Mouse (Mus musculus) hindbrain, embryonic 11.5 days (tissue): ENCODE measurements around the gene Cish. TPM values are rescaled to one million over a fixed set of nuclear protein-coding genes. Genes with fewer than 3 reads are reported as not detected.

ENCODE experiments used
- ATAC-seq: fragments of 200-750 bp; cut with Nextera tagmentation; 2 replicates; pipeline ENCODE4 v1.8.0; 2017; ENCODE audit warnings: mild to moderate bottlenecking, moderate TSS enrichment, moderate library complexity; ENCODE audit not compliant: low FRiP score
- DNase-seq: peaks from one replicate; pipeline ENCODE4 v3.0.0-alpha.2; 2015; ENCODE audit warnings: low spot score
- H3K27ac ChIP-seq: fragments of 300-500 bp; sonication (generic); 2 replicates; pipeline ENCODE4 v1.5.1; 2014; ENCODE audit warnings: mild to moderate bottlenecking, low read depth, low read length
- H3K27me3 ChIP-seq: fragments of 300-500 bp; sonication (generic); 2 replicates; pipeline ENCODE4 v1.6.1; 2014; ENCODE audit warnings: mild to moderate bottlenecking, low read length, moderate library complexity, mixed read lengths; ENCODE audit not compliant: control insufficient read depth, insufficient read depth
- H3K36me3 ChIP-seq: fragments of 300-500 bp; sonication (generic); 2 replicates; pipeline ENCODE4 v1.6.1; 2014; ENCODE audit warnings: mild to moderate bottlenecking, low read length, moderate library complexity, mixed read lengths; ENCODE audit not compliant: control insufficient read depth, insufficient read depth
- H3K4me1 ChIP-seq: fragments of 300-500 bp; sonication (generic); replicated peaks from 2 replicates; pipeline ENCODE4 v1.6.1; 2014; ENCODE audit warnings: low read length, mixed read lengths; ENCODE audit not compliant: control insufficient read depth, insufficient read depth
- H3K4me2 ChIP-seq: fragments of 300-500 bp; sonication (generic); replicated peaks from 2 replicates; pipeline ENCODE4 v1.6.1; 2014; ENCODE audit warnings: mild to moderate bottlenecking, low read depth, low read length
- H3K4me3 ChIP-seq: fragments of 300-500 bp; sonication (generic); 2 replicates; pipeline ENCODE4 v1.5.1; 2014; ENCODE audit warnings: low read depth, low read length
- H3K9ac ChIP-seq: fragments of 300-500 bp; sonication (generic); 2 replicates; pipeline ENCODE4 v1.6.1; 2014; ENCODE audit warnings: low read depth, low read length
- H3K9me3 ChIP-seq: fragments of 300-500 bp; sonication (generic); 2 replicates; pipeline ENCODE4 v1.6.1; 2016; ENCODE audit warnings: low read length; ENCODE audit not compliant: control insufficient read depth
- WGBS: fragments of 180-500 bp; shearing (Covaris S2); extraction: QIAGEN DNeasy Blood & Tissue Kit; methylation state at CpG from one replicate; pipeline ENCODE4 v1.1.7; 2014; 5-methylcytosine and 5-hydroxymethylcytosine counted together
- polyA plus RNA-seq: library from polyadenylated mRNA; unstranded; fragments of >200 nt; fragmentation: Nextera tagmentation; extraction: Ambion mirVana; gene quantifications from 2 replicates; pipeline ENCODE4 v1.2.1, GENCODE M21; 2014

The Cish gene
- polyA plus RNA-seq, 1 experiment from 2014 or later: 6.5 TPM

GRCm38 (mm10) chr9:107260429-107260828 lies 35.4 kb upstream of the Cish start:
- ATAC-seq (no peak), DNase-seq (no peak)
- Histone ChIP-seq H3K36me3 (no peaks in the 10 kb centered on the region), H3K4me1 (no peaks in the 10 kb centered on the region; the same call in 1 of the 2 replicates), H3K27ac (no peak overlapping the region), H3K27me3 (no peaks in the 10 kb centered on the region), H3K9ac (no peak overlapping the region), H3K9me3 (no peaks in the 10 kb centered on the region), H3K4me2 (no peak overlapping the region), H3K4me3 (no peak overlapping the region)
- WGBS: 75% methylated on average over 2 of the region's 2 CpGs

- H3K4me2 ChIP-seq: no peak overlapping the region
- no peaks in the 10 kb centered on the region for H3K4me1 ChIP-seq
- no peaks in the 10 kb centered on the region for H3K9me3 ChIP-seq
- H3K36me3 ChIP-seq: no peaks in the 10 kb centered on the region
- 76% methylated on average over 8 of the region's 8 CpGs for WGBS
- no peak overlapping the region for H3K9ac ChIP-seq
- H3K4me3 ChIP-seq: no peak overlapping the region
- no peaks in the 10 kb centered on the region for H3K27me3 ChIP-seq
- H3K27ac ChIP-seq: no peak overlapping the region
- DNase-seq (no peak), ATAC-seq (no peak)
Measured at GRCm38 (mm10) chr9:107260836-107261235, 35.0 kb upstream of the Cish start.

- DNase-seq (no peak), ATAC-seq (no peak)
- Histone ChIP-seq H3K4me2 (no peak overlapping the region), H3K27me3 (no peaks in the 10 kb centered on the region), H3K27ac (no peak overlapping the region), H3K36me3 (no peaks in the 10 kb centered on the region), H3K9ac (no peak overlapping the region), H3K4me3 (no peak overlapping the region), H3K4me1 (no peaks in the 10 kb centered on the region), H3K9me3 (no peaks in the 10 kb centered on the region)
- WGBS: 82% methylated on average over 6 of the region's 6 CpGs
Measured at GRCm38 (mm10) chr9:107261792-107262191, 34.0 kb upstream of the Cish start.

GRCm38 (mm10) chr9:107262375-107262774 lies 33.5 kb upstream of the Cish start:
- H3K4me2 ChIP-seq: no peak overlapping the region
- H3K4me1 ChIP-seq: no peaks in the 10 kb centered on the region
- no peak overlapping the region for H3K4me3 ChIP-seq
- no peak for DNase-seq
- ATAC-seq: no peak
- no peaks in the 10 kb centered on the region for H3K36me3 ChIP-seq
- no peak overlapping the region for H3K27ac ChIP-seq
- H3K9me3 ChIP-seq: no peaks in the 10 kb centered on the region
- H3K9ac ChIP-seq: no peak overlapping the region
- no peaks in the 10 kb centered on the region for H3K27me3 ChIP-seq
- WGBS: 81% methylated on average over 7 of the region's 7 CpGs

- H3K9me3 ChIP-seq: no peaks in the 10 kb centered on the region
- no peaks in the 10 kb centered on the region for H3K36me3 ChIP-seq
- no peak overlapping the region for H3K27ac ChIP-seq
- no peak overlapping the region for H3K4me3 ChIP-seq
- DNase-seq (no peak), ATAC-seq (no peak)
- no peak overlapping the region for H3K9ac ChIP-seq
- H3K4me1 ChIP-seq: no peaks in the 10 kb centered on the region
- no peak overlapping the region for H3K4me2 ChIP-seq
- no peaks in the 10 kb centered on the region for H3K27me3 ChIP-seq
- WGBS: 90% methylated on average over 5 of the region's 5 CpGs
Measured at GRCm38 (mm10) chr9:107263912-107264311, 31.9 kb upstream of the Cish start.

DNA sequence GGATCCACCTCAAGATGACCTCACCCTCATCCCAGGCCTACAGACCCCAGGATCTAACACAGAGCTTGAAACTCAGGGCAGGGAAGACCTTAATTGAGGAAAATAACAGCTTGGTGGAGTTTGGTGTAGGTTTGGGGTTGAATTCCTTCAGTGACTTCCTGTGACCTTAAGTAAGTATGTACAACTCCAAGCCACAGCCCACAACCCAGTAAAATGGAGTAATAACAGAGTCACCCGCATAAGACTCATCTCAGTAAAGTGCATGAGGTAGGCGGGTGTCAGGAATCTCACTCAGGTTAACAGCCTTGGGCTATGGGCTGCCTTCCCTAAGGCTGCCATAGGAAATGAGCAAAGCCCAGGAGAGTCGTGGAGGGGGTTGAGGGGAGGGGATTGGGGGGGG lies 31.1 kb upstream of the Cish start:
- DNase-seq: no peak
- H3K9me3 ChIP-seq: no peaks in the 10 kb centered on the region
- H3K4me2 ChIP-seq: no peak overlapping the region
- H3K4me3 ChIP-seq: no peak overlapping the region
- ATAC-seq: no peak
- H3K27ac ChIP-seq: no peak overlapping the region
- H3K9ac ChIP-seq: no peak overlapping the region
- no peaks in the 10 kb centered on the region for H3K36me3 ChIP-seq
- WGBS: 63% methylated on average over 3 of the region's 3 CpGs
- no peaks in the 10 kb centered on the region for H3K27me3 ChIP-seq
- H3K4me1 ChIP-seq: no peaks in the 10 kb centered on the region

DNA sequence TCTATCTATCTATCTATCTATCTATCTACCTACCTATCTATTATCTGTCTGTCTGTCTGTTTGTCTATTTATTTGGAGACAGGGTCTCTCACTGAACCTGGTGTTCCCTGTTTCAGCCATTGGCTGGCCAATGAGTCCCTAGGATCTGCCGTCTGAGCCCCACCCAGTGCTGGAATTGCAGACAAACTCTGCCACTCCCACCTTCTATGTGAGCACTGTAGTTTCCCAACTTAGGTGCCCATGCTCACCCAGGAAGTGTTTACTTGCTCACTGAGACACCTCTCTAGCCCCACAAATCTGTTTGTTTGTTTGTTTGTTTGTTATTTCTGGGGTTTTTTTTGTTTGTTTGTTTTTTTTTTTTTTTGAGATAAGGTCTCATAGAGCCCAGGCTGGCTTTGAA lies 28.8 kb upstream of the Cish start:
- Histone ChIP-seq H3K4me3 (no peak overlapping the region), H3K4me1 (no peaks in the 10 kb centered on the region), H3K9ac (no peak overlapping the region), H3K36me3 (no peaks in the 10 kb centered on the region), H3K9me3 (no peaks in the 10 kb centered on the region), H3K27ac (no peak overlapping the region), H3K4me2 (no peak overlapping the region), H3K27me3 (no peaks in the 10 kb centered on the region)
- 77% methylated on average over 1 of the region's 1 CpGs for WGBS
- ATAC-seq (no peak), DNase-seq (no peak)

DNA sequence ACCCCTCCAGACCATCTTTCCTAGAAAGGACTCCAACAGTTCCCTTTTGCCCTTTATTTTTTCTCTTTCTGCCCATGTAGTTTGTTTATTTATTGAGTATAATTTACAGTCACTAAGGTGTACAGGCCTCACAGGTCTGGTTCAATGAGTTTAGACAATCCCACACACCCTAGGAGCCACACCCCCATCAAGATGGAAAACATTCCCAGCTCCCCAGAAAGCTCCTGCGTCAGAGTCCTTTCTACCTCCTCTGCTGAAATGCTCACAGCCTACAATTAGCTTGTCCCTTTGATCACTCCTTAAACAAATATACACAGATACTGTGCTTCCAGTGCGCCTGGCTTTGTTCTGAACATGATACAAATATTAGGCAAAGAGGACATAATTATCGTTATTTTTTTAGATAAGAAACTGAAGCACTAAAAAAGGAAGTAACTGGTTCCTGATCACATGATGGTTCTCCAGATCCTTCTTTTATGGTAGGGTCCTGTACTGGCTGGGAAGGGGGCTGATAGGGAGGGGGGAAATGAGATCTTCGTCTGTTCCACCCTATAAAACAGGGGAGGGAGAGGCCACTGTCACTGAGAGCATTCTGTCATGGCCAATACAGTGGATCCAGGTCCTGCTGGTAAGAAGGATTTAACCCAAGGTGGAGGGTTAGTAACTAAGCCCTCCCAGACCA lies 28.0 kb upstream of the Cish start:
- Histone ChIP-seq H3K36me3 (no peaks in the 10 kb centered on the region), H3K27me3 (no peaks in the 10 kb centered on the region), H3K9ac (no peak overlapping the region), H3K9me3 (no peaks in the 10 kb centered on the region), H3K4me3 (no peak overlapping the region), H3K4me1 (no peaks in the 10 kb centered on the region), H3K27ac (no peak overlapping the region), H3K4me2 (no peak overlapping the region)
- DNase-seq (no peak), ATAC-seq (no peak)
- WGBS: 60% methylated on average over 4 of the region's 4 CpGs

DNA sequence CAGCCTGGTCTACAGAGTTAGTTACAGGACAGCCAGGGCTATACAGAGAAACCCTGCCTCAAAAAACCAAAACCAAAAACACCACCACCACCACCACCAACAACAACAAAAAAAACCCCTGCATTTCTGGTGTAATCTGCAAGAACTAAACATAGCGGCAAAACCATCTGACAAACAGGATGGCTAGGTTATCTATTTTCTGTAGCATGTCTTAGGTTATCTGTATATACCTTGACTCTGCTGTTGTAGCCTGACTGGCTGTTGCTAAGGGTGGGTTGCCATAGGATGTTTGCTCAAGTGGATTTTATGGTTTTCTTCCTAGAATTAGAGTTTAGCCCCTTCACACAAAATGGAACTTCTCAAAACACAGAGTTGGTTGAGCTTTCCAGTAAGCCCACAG lies 26.1 kb upstream of the Cish start:
- H3K4me2 ChIP-seq: no peak overlapping the region
- H3K27me3 ChIP-seq: no peaks in the 10 kb centered on the region
- no peaks in the 10 kb centered on the region for H3K4me1 ChIP-seq
- H3K9ac ChIP-seq: no peak overlapping the region
- H3K27ac ChIP-seq: no peak overlapping the region
- no peak overlapping the region for H3K4me3 ChIP-seq
- H3K9me3 ChIP-seq: no peaks in the 10 kb centered on the region
- ATAC-seq: no peak
- no peaks in the 10 kb centered on the region for H3K36me3 ChIP-seq
- no peak for DNase-seq
- WGBS: 100% methylated on average over 1 of the region's 1 CpGs
